Mouse (Mus musculus): ENCODE measurements around the gene Smarca1.

Smarca1 gene

DNA sequence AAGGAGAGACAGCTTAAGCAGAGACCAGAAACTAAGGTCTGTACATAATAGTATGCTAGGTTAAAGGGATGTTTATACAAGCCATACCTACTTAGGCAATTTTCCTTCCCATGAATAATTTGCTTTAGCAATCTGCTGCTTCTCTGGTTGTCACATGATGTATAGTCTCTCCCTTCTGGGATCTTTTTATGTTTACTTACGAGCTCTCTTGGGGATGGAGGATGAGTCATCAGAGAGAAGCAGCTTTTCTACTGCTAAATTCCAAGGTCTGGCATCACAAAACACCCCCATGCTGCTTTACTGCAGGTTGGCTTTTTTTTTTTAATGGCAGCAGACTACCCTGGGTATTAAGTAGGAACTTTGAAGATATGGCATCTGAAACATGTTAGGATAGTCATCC is 132.6 kb downstream of the Smarca1 start:
- DNase-seq = no peak

All from cerebellum, adult 11-12 months (tissue).